Mouse (Mus musculus): Measurements from ENCODE around the gene Myom3.

- TF ChIP-seq SMC3 (IDR thresholded peaks at IDR 0.05; ENCODE audit: low read depth, low read length) (no peak), MAX (IDR thresholded peaks at IDR 0.05; ENCODE audit: low read length) (no peak), ZNF384 (IDR thresholded peaks at IDR 0.05; ENCODE audit: low read depth, low read length) (no peak), CTCF (IDR thresholded peaks at IDR 0.05 in 2 of 3, conservative IDR thresholded peaks at IDR 0.05 in 1 of 3; ENCODE audit: control insufficient read depth in 1 of 3, insufficient read depth in 1 of 3, low read depth in 2 of 3, low read length in 3 of 3, poor library complexity in 1 of 3, severe bottlenecking in 1 of 3) (no peak), CHD2 (IDR thresholded peaks at IDR 0.05; ENCODE audit: low read length) (no peak), POLR2AphosphoS2 (IDR thresholded peaks at IDR 0.05; ENCODE audit: low read length) (no peak), KAT2A (conservative IDR thresholded peaks at IDR 0.05; ENCODE audit: low read depth, low read length) (no peak), USF1 (IDR thresholded peaks at IDR 0.05; ENCODE audit: low read depth, low read length) (no peak), POLR2A (IDR thresholded peaks at IDR 0.05; ENCODE audit: control insufficient read depth in 1 of 2, insufficient read depth in 1 of 2, low read depth in 1 of 2, low read length in 2 of 2, poor library complexity in 1 of 2) (no peak)
Observed at GRCm38 (mm10) chr4:135758825-135759224, 690 bp upstream of the Myom3 start.
